Mouse (Mus musculus) liver, adult 2 months (tissue): ENCODE results near the gene Ogfrl1.

Experiments used
- CTCF ChIP-seq: fragments of 200-500 bp; IDR thresholded peaks from 2 replicates; pipeline ENCODE4 v1.5.1; 2011; ENCODE audit warnings: low read depth, low read length, control low read depth
- POLR2A ChIP-seq: fragments of 200-500 bp; IDR thresholded peaks from 2 replicates; pipeline ENCODE4 v1.6.1; 2011; ENCODE audit warnings: low read length, control low read depth; ENCODE audit not compliant: insufficient read depth; ENCODE audit errors: extremely low read depth

GRCm38 (mm10) chr1:23426447-23426846 is 28.9 kb upstream of the Ogfrl1 start:
- TF ChIP-seq CTCF, result no peak
- no peak for TF ChIP-seq POLR2A
